Comparison of ENCODE assay signal across 16 mouse cellular contexts in genomic region chr10:16438414-16438813, GRCm38 (mm10).
"Had no signal": no experiment of that assay in that cellular context is flagged by ENCODE, and none has a peak within 500 bp of the region (broad histone marks: within the 10 kb centered on the region; RNA-seq: fewer than 3 reads in every experiment).

No protein-coding gene starts in this region.

- H3K27me3 ChIP-seq: liver, embryonic 15.5 days; megakaryocyte, embryonic 14.5 days; midbrain, embryonic 13.5 days; midbrain, embryonic 15.5 days; neural tube, embryonic 12.5 days; stomach, embryonic 15.5 days had no signal

- H3K27ac ChIP-seq: liver, embryonic 15.5 days; midbrain, embryonic 13.5 days; midbrain, embryonic 15.5 days; neural tube, embryonic 12.5 days; stomach, embryonic 15.5 days; stomach, postnatal 0 days had no signal

- H3K4me3 ChIP-seq: liver, embryonic 15.5 days; megakaryocyte, embryonic 14.5 days; midbrain, embryonic 13.5 days; midbrain, embryonic 15.5 days; neural tube, embryonic 12.5 days; stomach, embryonic 15.5 days had no signal

- DNase-seq: lung, adult 18-20 months; lung, embryonic 14.5 days; lung, postnatal 10 days; lung, postnatal 4 days; right cerebral cortex, postnatal 14 days; thymus, adult 2 months; thymus, postnatal 25 days; thymus, postnatal 4 days had no signal

- ATAC-seq: midbrain, embryonic 13.5 days; midbrain, embryonic 15.5 days had no signal

- H3K4me2 ChIP-seq: liver, embryonic 15.5 days; lung, embryonic 14.5 days; midbrain, embryonic 11.5 days; midbrain, embryonic 13.5 days; midbrain, embryonic 15.5 days; neural tube, embryonic 12.5 days; stomach, embryonic 15.5 days had no signal

- H3K4me1 ChIP-seq: liver, embryonic 15.5 days; midbrain, embryonic 15.5 days; stomach, embryonic 15.5 days had no signal

- H3K9me3 ChIP-seq: liver, embryonic 15.5 days; megakaryocyte, embryonic 14.5 days; midbrain, embryonic 13.5 days; midbrain, embryonic 15.5 days; neural tube, embryonic 12.5 days; stomach, embryonic 15.5 days had no signal

- H3K36me3 ChIP-seq: liver, embryonic 15.5 days; midbrain, embryonic 13.5 days; midbrain, embryonic 15.5 days; neural tube, embryonic 12.5 days; stomach, embryonic 15.5 days had no signal

- H3K9ac ChIP-seq: liver, embryonic 15.5 days; lung, embryonic 14.5 days; midbrain, embryonic 13.5 days; midbrain, embryonic 15.5 days; neural tube, embryonic 12.5 days; stomach, embryonic 15.5 days had no signal
